Mouse (Mus musculus) liver, adult 2 months (tissue): ENCODE measurements around the gene Carnmt1. TPM values are rescaled to one million over a fixed set of nuclear protein-coding genes. Genes with fewer than 3 reads are reported as not detected.

Experiments used
- DNase-seq: peaks from one replicate; pipeline ENCODE4 v3.0.0-alpha.2; 2011; ENCODE audit warnings: low read depth, low spot score; ENCODE audit errors: extremely low read depth
- H3K27ac ChIP-seq: fragments of 200-500 bp; replicated peaks from 2 replicates; pipeline ENCODE4 v1.5.1; 2012; ENCODE audit warnings: low read depth, mild to moderate bottlenecking, control low read depth, inconsistent platforms, low read length; ENCODE audit not compliant: insufficient read depth
- H3K27me3 ChIP-seq: fragments of 200-500 bp; 2 replicates; pipeline ENCODE4 v1.6.1; 2012; ENCODE audit warnings: mild to moderate bottlenecking, moderate library complexity, low read length, inconsistent platforms; ENCODE audit not compliant: control insufficient read depth, insufficient read depth
- H3K36me3 ChIP-seq: fragments of 200-500 bp; 2 replicates; pipeline ENCODE4 v1.6.1; 2012; ENCODE audit warnings: low read length, inconsistent platforms; ENCODE audit not compliant: control insufficient read depth, insufficient read depth
- H3K4me1 ChIP-seq: fragments of 200-500 bp; 2 replicates; pipeline ENCODE4 v1.6.1; 2011; ENCODE audit warnings: low read length; ENCODE audit not compliant: control insufficient read depth, insufficient read depth
- H3K4me3 ChIP-seq: fragments of 200-500 bp; 2 replicates; pipeline ENCODE4 v1.5.1; 2011; ENCODE audit warnings: low read depth, mild to moderate bottlenecking, control low read depth, low read length, moderate library complexity; ENCODE audit not compliant: insufficient read depth
- H3K79me2 ChIP-seq: fragments of 200-500 bp; 2 replicates; pipeline ENCODE4 v1.6.1; 2012; ENCODE audit warnings: inconsistent platforms, mild to moderate bottlenecking, low read length, moderate library complexity; ENCODE audit not compliant: control insufficient read depth, insufficient read depth
- H3K9ac ChIP-seq: fragments of 200-500 bp; 2 replicates; pipeline ENCODE4 v1.6.1; 2012; ENCODE audit warnings: low read depth, mild to moderate bottlenecking, control low read depth, inconsistent platforms, low read length
- CTCF ChIP-seq: fragments of 200-500 bp; IDR thresholded peaks from 2 replicates; pipeline ENCODE4 v1.5.1; 2011; ENCODE audit warnings: low read depth, low read length, control low read depth
- POLR2A ChIP-seq: fragments of 200-500 bp; IDR thresholded peaks from 2 replicates; pipeline ENCODE4 v1.6.1; 2011; ENCODE audit warnings: low read length, control low read depth; ENCODE audit not compliant: insufficient read depth; ENCODE audit errors: extremely low read depth
- WGBS: fragments of 180-500 bp; shearing (Covaris S2); methylation state at CpG from one replicate; pipeline ENCODE4 v1.1.7; 2018; 5-methylcytosine and 5-hydroxymethylcytosine counted together
- polyA plus RNA-seq: library from polyadenylated mRNA; depleted of rRNA; stranded (reverse); fragments of >200 nt; gene quantifications from 2 replicates; pipeline ENCODE4 v1.2.3, GENCODE M21; 2012
- total RNA-seq: library from RNA; depleted of rRNA; stranded (reverse); fragments of >200 nt; gene quantifications from 2 replicates; pipeline ENCODE4 v1.2.3, GENCODE M21; 2014

Gene Carnmt1
- total and polyA plus RNA-seq, 2 experiments = 5.4 to 11.9 TPM

GRCm38 (mm10) chr19:18648558-18648945 lies 22.0 kb upstream of the Carnmt1 start:
- 93% methylated on average over 6 of the region's 6 CpGs for WGBS
- Histone ChIP-seq H3K79me2 (no peaks in the 10 kb centered on the region), H3K9ac (no peak overlapping the region), H3K36me3 (peaks cover 58% of the 10 kb centered on the region), H3K4me3 (no peak overlapping the region), H3K27me3 (no peaks in the 10 kb centered on the region), H3K27ac (no peak overlapping the region), H3K4me1 (no peaks in the 10 kb centered on the region)
- no peak for TF ChIP-seq POLR2A
- TF ChIP-seq CTCF = no peak
- DNase-seq = no peak

DNA sequence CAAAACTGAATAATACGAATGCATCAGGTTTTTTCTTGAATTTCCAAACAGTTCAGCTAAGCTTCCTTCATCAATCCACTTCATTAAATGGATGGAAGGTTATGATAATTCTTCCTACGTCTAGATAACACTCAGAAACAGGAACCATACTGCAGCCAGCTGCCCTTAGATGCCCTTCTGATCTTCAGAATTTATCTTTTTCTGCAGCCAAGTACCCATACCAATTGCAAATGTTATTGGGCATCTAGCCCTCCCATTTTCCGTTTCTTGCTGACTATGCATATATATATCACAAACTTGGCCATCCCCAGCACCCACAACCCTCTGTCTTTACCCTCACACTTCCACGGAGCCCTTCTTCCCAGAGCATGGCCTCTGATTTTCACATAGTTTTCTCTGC lies 20.6 kb upstream of the Carnmt1 start:
- no peaks in the 10 kb centered on the region for H3K4me1 ChIP-seq
- no peak overlapping the region for H3K4me3 ChIP-seq
- H3K79me2 ChIP-seq = no peaks in the 10 kb centered on the region
- WGBS = 88% methylated on average over 4 of the region's 4 CpGs
- peaks cover 52% of the 10 kb centered on the region for H3K36me3 ChIP-seq
- no peak overlapping the region for H3K27ac ChIP-seq
- H3K27me3 ChIP-seq = no peaks in the 10 kb centered on the region
- TF ChIP-seq POLR2A = no peak
- no peak for TF ChIP-seq CTCF
- H3K9ac ChIP-seq = no peak overlapping the region
- DNase-seq = no peak

- DNase-seq = no peak
- TF ChIP-seq POLR2A = no peak
- no peak for TF ChIP-seq CTCF
- WGBS = 88% methylated on average over 6 of the region's 6 CpGs
- H3K9ac ChIP-seq = no peak overlapping the region
- peaks cover 47% of the 10 kb centered on the region for H3K36me3 ChIP-seq
- H3K27me3 ChIP-seq = no peaks in the 10 kb centered on the region
- H3K4me1 ChIP-seq = no peaks in the 10 kb centered on the region
- no peaks in the 10 kb centered on the region for H3K79me2 ChIP-seq
- no peak overlapping the region for H3K4me3 ChIP-seq
- no peak overlapping the region for H3K27ac ChIP-seq
Measured at GRCm38 (mm10) chr19:18650473-18650872, 20.1 kb upstream of the Carnmt1 start.

GRCm38 (mm10) chr19:18652592-18652991 lies 18.0 kb upstream of the Carnmt1 start:
- H3K4me1 ChIP-seq = no peaks in the 10 kb centered on the region
- 65% methylated on average over 4 of the region's 4 CpGs for WGBS
- H3K4me3 ChIP-seq = no peak overlapping the region
- H3K36me3 ChIP-seq = peaks cover 32% of the 10 kb centered on the region
- no peak for TF ChIP-seq POLR2A
- TF ChIP-seq CTCF = no peak
- H3K9ac ChIP-seq = no peak overlapping the region
- H3K27ac ChIP-seq = no peak overlapping the region
- no peaks in the 10 kb centered on the region for H3K79me2 ChIP-seq
- DNase-seq = no peak
- H3K27me3 ChIP-seq = no peaks in the 10 kb centered on the region

GRCm38 (mm10) chr19:18653058-18653457 lies 17.5 kb upstream of the Carnmt1 start:
- Histone ChIP-seq H3K79me2 (no peaks in the 10 kb centered on the region), H3K36me3 (peaks cover 32% of the 10 kb centered on the region), H3K9ac (no peak overlapping the region), H3K4me3 (no peak overlapping the region), H3K4me1 (no peaks in the 10 kb centered on the region), H3K27ac (no peak overlapping the region), H3K27me3 (no peaks in the 10 kb centered on the region)
- DNase-seq = no peak
- WGBS = 97% methylated on average over 6 of the region's 6 CpGs
- TF ChIP-seq CTCF (no peak), POLR2A (no peak)

GRCm38 (mm10) chr19:18654330-18654729 lies 16.2 kb upstream of the Carnmt1 start:
- 92% methylated on average over 8 of the region's 8 CpGs for WGBS
- Histone ChIP-seq H3K36me3 (peaks cover 24% of the 10 kb centered on the region), H3K4me3 (no peak overlapping the region), H3K27ac (no peak overlapping the region), H3K9ac (no peak overlapping the region), H3K79me2 (no peaks in the 10 kb centered on the region), H3K27me3 (no peaks in the 10 kb centered on the region), H3K4me1 (no peaks in the 10 kb centered on the region)
- no peak for DNase-seq
- no peak for TF ChIP-seq POLR2A
- TF ChIP-seq CTCF = no peak
